Mouse (Mus musculus): ENCODE results near the gene Neu2.

Neu2 gene

DNA sequence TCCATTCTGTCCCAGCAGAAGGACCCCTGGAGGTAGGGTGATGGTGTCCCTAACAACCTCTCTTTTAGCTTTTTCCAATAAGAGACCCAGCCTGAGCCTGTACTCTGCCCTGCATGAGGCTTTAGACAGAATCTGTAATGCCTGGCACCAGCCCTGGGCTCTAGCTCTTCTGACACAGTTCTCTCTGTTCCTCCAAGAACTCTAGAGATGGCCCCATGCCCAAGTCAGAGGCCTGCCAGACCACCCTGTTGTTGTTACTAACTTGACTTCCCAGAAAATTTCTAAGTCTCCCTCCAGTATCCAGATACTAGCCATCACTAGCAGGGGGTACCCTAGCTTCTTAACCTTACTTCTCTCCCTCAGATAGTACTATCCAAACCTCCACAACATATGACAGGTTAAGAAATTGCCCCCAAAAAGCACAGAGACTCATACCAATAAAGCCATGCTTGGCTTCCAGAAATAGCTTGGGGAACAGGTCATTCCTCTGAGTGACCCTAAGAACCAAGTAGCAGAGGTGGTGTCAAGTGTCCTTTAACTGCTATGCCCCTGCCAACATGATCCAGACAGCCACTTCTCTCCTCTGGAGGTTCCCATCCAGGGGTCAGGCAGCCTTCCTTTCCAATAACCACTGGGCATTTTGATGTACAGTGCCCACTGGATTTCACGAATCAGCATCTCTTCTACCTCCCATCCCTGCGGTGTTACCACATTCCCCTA is 105.0 kb downstream of the Neu2 start:
- no peak for DNase-seq (ENCODE audit: low read depth, low spot score)
- no peaks in the 10 kb centered on the region for H3K36me3 ChIP-seq (ENCODE audit: control insufficient read depth, insufficient read depth, low read length, poor library complexity, severe bottlenecking)

DNA sequence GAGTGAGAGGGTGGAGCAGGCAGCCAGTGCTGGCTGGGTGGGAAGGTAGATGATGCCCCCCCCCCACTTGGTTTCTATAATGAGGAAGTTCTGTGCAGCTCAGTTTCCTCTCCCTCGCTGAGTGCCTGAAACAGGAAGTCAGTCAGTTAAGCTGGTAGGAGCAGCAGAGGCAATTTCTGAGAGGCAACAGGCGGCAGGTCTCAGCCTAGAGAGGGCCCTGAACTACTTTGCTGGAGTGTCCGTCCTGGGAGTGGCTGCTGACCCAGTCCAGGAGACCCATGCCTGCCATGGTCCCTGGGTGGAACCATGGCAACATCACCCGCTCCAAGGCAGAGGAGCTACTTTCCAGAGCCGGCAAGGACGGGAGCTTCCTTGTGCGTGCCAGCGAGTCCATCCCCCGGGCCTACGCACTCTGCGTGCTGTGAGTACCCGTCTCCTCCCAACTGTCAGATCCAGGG is 110.6 kb downstream of the Neu2 start, which contains the start of gene Inpp5d:
Gene Inpp5d, plus strand, starts transcription at position 102 of the 458 bp plus-strand sequence.
- DNase-seq (ENCODE audit: low read depth, low spot score): peak; percentile 91
- Histone ChIP-seq H3K27me3 (ENCODE audit: control insufficient read depth, insufficient read depth, low read length, poor library complexity, severe bottlenecking) (no peaks in the 10 kb centered on the region), H3K36me3 (ENCODE audit: control insufficient read depth, insufficient read depth, low read length, poor library complexity, severe bottlenecking) (no peaks in the 10 kb centered on the region)

More for the DNA sequence above, 105.0 kb downstream of the Neu2 start:
- H3K27me3 ChIP-seq (ENCODE audit: control insufficient read depth, insufficient read depth, low read length, poor library complexity, severe bottlenecking): no peaks in the 10 kb centered on the region

DNA sequence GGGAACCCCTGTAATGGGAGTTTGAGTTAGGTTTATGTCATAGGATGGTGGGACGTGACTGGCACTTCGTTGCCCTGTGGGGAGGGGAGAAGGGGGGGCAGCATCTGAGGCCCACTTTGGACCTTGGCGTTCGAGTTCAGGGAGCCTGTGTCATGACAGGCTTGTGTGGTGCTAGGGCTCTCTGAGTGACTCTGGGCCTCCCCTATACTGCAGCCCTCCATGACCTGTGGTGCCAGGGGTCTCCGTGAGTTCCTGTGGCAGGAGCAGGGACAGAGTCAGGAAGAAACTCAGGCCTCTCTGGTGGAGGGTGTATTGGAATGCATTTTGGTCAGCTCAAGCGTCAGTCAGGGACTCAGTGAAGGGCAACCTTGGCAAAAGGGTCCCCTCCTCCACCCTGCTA is 111.0 kb downstream of the Neu2 start:
- Histone ChIP-seq H3K36me3 (ENCODE audit: control insufficient read depth, insufficient read depth, low read length, poor library complexity, severe bottlenecking) (no peaks in the 10 kb centered on the region), H3K27me3 (ENCODE audit: control insufficient read depth, insufficient read depth, low read length, poor library complexity, severe bottlenecking) (no peaks in the 10 kb centered on the region)
- no peak for DNase-seq (ENCODE audit: low read depth, low spot score)

DNA sequence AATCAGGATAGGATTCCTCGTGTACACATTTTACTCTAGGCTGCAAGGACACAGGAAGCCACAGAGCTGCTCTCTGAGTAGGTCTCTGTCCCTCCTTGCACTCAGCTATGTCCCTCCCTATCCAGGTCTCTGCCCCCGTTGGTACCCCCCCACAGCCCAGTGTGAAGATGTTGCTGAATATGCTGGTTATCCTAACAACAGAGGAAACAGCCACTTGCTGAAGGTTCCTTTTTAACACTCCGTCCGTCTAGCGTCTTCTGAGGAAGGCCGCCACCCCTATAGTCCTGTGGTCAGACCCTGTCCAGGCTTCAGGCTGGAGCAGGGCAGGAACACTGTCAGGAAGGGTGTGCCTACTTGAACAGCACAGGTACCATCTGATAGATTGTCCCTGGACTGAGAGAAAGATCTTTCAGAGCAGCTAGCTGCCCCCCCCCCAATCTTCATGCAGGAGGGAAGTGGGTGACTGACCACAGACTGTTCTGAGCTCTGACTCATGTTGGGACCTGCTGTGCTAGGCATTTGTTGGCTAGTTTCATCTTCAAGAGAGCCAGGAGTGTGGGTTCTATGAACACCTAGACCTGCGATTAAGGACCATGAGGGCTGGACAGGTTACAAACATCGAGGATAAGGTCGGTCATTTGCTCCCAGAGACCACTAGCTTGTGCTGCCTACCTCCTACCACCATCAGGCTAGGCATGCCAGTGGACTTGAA is 111.6 kb downstream of the Neu2 start:
- H3K36me3 ChIP-seq (ENCODE audit: control insufficient read depth, insufficient read depth, low read length, poor library complexity, severe bottlenecking): no peaks in the 10 kb centered on the region
- DNase-seq (ENCODE audit: low read depth, low spot score): peak; percentile 65
- no peaks in the 10 kb centered on the region for H3K27me3 ChIP-seq (ENCODE audit: control insufficient read depth, insufficient read depth, low read length, poor library complexity, severe bottlenecking)

DNA sequence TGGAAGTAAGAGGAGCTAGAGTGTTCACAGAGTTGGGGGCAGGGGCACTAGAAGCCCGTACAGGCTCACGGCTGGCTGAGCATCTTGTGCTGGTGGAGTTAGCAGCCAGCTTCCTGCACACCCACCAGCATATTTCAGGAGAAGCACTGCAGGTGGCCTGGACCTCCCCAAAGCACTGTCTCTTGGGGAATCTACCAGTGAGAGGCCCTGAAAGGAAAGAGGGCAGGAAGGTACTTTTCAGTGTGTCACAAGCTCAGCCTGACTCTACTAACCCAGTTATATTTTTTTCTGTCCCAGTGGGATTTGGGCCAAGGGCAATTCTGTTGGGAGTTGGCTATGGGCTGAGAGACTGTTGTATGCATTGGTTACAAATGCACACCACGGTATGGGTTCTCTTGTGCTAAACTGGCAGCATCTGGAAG is 112.2 kb downstream of the Neu2 start:
- DNase-seq (ENCODE audit: low read depth, low spot score): peak; percentile 77
- no peaks in the 10 kb centered on the region for H3K27me3 ChIP-seq (ENCODE audit: control insufficient read depth, insufficient read depth, low read length, poor library complexity, severe bottlenecking)
- H3K36me3 ChIP-seq (ENCODE audit: control insufficient read depth, insufficient read depth, low read length, poor library complexity, severe bottlenecking): no peaks in the 10 kb centered on the region

DNA sequence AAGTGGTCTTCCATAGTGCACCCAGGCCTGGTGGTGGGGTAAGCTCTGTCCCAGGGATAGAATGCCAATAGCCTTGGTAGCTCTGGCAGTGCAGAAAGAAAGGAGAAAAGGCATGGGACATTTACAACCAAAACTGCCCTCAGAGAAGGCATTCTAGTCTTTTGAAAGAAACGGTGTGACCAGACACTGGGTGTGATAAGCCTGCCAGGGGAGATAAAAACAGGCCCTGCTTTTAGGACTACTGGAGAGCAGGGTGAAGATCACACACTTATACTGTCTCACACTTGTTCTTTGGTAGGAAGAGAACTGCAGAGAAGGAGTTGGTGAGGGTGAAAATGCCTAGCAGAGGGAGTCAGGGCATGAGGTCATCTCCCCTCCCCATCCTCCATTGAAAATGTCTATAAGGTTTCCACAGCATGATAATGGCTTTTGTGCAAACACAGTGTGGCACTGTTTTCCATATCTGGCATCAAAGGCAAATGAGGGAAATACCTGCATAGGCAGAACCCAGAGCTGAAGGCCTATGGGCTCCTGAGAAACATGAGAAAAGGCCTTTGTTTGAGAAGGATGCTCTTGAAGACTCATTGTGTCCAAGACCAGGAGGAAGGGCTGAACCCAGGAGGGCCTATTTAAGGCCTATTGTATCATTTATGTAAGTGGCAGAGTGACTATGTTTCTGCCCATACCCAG is 114.4 kb downstream of the Neu2 start:
- H3K27me3 ChIP-seq (ENCODE audit: control insufficient read depth, insufficient read depth, low read length, poor library complexity, severe bottlenecking): no peaks in the 10 kb centered on the region
- DNase-seq (ENCODE audit: low read depth, low spot score): peak; percentile 54
- H3K36me3 ChIP-seq (ENCODE audit: control insufficient read depth, insufficient read depth, low read length, poor library complexity, severe bottlenecking): peaks cover 3% of the 10 kb centered on the region; the same call in 1 of the 2 replicates

DNA sequence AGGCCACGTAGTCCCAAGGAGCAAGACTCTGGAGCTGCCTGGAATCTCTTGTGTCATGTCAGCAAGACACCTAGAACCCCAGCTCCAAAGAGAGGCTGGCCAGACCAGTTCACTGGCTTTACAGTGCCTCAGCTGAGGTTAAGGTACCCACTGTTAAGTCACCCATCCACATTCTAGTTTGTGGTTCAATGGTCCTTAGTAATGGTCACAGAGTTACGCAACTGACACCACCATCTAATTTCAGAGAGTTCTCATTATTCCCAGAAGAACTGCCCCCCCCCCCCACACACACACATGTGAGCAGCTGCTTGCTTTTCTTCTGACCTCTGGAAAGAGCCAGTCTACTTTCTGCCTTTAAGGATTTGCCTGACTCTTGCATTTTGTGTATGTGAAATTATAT is 115.1 kb downstream of the Neu2 start:
- no peak for DNase-seq (ENCODE audit: low read depth, low spot score)
- H3K36me3 ChIP-seq (ENCODE audit: control insufficient read depth, insufficient read depth, low read length, poor library complexity, severe bottlenecking): peaks cover 6% of the 10 kb centered on the region; the same call in 1 of the 2 replicates

DNA sequence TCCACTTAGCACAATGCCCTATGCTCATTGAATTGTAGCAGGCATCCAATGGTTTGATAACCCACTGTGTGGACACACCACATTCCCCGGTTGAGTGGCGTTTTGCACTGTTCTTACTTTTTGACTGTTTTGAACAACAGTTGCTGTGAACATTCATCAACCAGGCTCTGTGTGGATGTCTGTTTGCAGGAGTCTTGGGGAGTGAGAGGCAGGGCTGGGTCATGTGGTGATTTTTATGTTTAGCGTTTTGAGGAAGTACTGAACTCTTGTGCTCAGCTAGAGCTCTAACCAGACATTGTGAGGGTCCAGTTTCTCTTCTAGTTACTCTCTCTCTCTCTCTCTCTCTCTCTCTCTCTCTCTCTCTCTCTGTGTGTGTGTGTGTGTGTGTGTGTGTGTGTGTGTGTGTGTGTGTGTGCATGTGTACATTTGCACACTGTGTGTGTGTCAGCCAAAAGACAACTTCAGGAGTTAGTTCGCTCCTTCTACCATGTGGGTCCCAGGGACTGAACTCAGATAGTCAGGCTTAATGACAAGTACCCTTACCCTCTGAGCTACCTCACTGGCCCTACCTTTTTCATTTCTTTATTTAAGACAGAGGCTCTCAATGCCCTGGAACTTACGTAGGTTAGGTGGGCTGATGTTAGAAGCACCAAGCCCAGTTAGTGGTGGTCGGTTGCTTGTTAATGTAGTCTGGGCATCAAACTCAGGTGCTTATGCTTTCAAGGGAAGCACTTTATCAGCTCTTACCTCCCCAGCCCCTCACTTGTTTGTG is 115.8 kb downstream of the Neu2 start:
- peak; percentile 83 for DNase-seq (ENCODE audit: low read depth, low spot score)

More for the DNA sequence above, 115.1 kb downstream of the Neu2 start:
- H3K27me3 ChIP-seq (ENCODE audit: control insufficient read depth, insufficient read depth, low read length, poor library complexity, severe bottlenecking): no peaks in the 10 kb centered on the region

DNA sequence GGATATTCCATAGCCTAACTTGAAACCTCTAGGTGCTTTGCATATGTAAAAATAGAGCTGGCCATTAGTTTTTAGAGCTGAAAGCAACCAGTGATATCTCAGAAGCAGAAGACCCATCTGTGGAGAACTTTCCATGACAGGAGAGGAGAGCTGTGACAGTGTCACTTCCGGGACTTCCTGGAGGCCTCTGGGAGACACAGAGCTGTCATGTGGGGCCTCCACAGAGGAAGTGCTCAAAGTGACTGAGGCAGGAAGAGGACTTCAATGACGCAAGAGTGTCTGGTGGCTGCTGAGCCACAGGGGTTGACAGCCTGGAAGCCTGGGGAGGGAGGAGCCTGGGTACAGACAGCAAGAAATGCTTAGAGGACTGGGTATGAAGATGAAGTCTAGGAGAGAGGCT is 116.7 kb downstream of the Neu2 start:
- H3K27me3 ChIP-seq (ENCODE audit: control insufficient read depth, insufficient read depth, low read length, poor library complexity, severe bottlenecking): no peaks in the 10 kb centered on the region
- H3K36me3 ChIP-seq (ENCODE audit: control insufficient read depth, insufficient read depth, low read length, poor library complexity, severe bottlenecking): peaks cover 6% of the 10 kb centered on the region; the same call in 1 of the 2 replicates
- peak; percentile 97 for DNase-seq (ENCODE audit: low read depth, low spot score)

More for the DNA sequence above, 115.8 kb downstream of the Neu2 start:
- Histone ChIP-seq H3K27me3 (ENCODE audit: control insufficient read depth, insufficient read depth, low read length, poor library complexity, severe bottlenecking) (no peaks in the 10 kb centered on the region), H3K36me3 (ENCODE audit: control insufficient read depth, insufficient read depth, low read length, poor library complexity, severe bottlenecking) (peaks cover 6% of the 10 kb centered on the region; the same call in 1 of the 2 replicates)

DNA sequence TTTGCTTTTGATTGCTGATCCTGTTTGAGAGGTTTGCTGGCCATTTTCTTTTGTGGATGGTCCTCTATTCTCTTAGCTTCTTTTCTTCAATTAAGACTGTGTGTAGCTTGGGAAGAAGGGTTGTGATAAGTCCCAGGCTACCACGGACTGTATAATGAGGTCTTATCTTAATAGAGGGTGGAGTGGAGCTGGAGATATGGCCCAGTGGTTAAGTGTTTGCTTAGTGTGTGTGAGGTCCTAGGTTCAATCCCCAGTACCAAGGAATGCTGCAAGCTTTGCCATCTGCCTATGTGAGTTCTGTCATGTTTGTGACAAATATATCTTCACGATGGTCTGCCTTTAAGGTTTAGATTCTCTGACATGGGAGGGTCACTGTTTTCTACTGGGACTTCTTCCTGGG is 118.4 kb downstream of the Neu2 start:
- H3K36me3 ChIP-seq (ENCODE audit: control insufficient read depth, insufficient read depth, low read length, poor library complexity, severe bottlenecking): peaks cover 6% of the 10 kb centered on the region; the same call in 1 of the 2 replicates
- no peaks in the 10 kb centered on the region for H3K27me3 ChIP-seq (ENCODE audit: control insufficient read depth, insufficient read depth, low read length, poor library complexity, severe bottlenecking)
- DNase-seq (ENCODE audit: low read depth, low spot score): no peak

DNA sequence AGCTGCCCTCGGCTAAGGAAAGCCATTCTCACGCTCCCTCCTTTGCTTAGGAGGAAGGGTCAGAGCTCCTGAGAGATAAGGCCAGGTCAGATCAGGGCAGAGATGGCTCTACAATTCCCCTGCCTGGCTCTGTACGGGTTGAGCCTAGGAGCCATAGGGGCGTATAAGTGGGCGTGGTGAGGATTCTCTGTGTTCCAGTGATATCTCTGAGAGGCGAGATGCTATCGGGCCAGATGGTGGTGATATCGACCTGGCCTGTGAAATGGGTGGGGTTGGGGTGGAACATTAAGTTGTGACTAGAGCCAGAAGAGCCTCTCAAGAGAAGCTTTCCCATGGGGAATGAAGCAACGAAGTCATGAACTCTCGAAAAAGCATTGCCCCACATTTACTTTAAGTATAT is 121.9 kb downstream of the Neu2 start:
- Histone ChIP-seq H3K36me3 (ENCODE audit: control insufficient read depth, insufficient read depth, low read length, poor library complexity, severe bottlenecking) (peaks cover 9% of the 10 kb centered on the region; the same call in 1 of the 2 replicates), H3K27me3 (ENCODE audit: control insufficient read depth, insufficient read depth, low read length, poor library complexity, severe bottlenecking) (no peaks in the 10 kb centered on the region)
- no peak for DNase-seq (ENCODE audit: low read depth, low spot score)

DNA sequence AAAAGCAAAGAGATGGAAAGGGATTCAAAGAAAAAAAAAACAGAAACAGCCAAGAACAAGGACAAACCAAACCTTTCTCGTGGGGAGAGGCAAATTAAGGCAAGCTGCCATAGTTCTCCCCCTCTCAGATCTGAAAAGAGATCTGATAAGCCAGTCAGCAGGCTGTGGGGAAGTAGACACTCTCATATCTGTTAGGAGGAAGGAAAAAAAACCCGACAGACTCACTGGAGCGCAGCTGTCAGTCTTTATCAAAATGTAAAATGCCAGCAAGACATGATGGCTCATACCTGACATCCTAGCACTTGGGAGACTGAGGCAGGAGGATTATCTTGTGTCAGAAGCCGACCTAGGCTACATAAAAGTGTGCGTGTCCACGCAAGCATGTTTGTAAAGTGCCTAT is 122.5 kb downstream of the Neu2 start:
- H3K36me3 ChIP-seq (ENCODE audit: control insufficient read depth, insufficient read depth, low read length, poor library complexity, severe bottlenecking): peaks cover 9% of the 10 kb centered on the region; the same call in 1 of the 2 replicates
- DNase-seq (ENCODE audit: low read depth, low spot score): peak; percentile 81
- H3K27me3 ChIP-seq (ENCODE audit: control insufficient read depth, insufficient read depth, low read length, poor library complexity, severe bottlenecking): no peaks in the 10 kb centered on the region

DNA sequence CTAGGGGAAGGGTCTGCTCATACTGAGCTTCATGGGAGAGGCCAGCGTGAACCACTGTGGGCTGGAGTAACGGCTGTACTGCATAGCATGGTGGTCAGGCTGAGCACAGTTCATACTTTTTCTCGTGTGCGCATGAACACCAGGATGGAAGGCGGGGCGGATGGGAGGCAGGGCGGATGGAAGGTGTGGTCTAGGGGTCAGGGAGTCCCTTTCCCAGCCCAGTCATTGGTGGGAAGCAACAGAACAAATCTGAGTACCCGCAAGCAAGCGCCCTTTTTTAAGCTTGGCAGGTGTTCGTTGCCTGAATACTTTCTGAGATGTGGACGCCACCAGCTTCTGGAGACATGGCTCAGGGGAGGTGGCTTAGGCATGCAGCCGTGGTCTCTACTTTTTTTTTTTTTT is 127.0 kb downstream of the Neu2 start:
- H3K27me3 ChIP-seq (ENCODE audit: control insufficient read depth, insufficient read depth, low read length, poor library complexity, severe bottlenecking): no peaks in the 10 kb centered on the region
- peak; percentile 34 for DNase-seq (ENCODE audit: low read depth, low spot score)
- peaks cover 5% of the 10 kb centered on the region; the same call in 1 of the 2 replicates for H3K36me3 ChIP-seq (ENCODE audit: control insufficient read depth, insufficient read depth, low read length, poor library complexity, severe bottlenecking)
